Mouse (Mus musculus) 416B (cell line): ENCODE measurements around the gene Ccdc187.

Source experiments
- DNase-seq: peaks from one replicate; pipeline ENCODE4 v3.0.0; 2011; ENCODE audit warnings: low read depth

Ccdc187 gene

DNA sequence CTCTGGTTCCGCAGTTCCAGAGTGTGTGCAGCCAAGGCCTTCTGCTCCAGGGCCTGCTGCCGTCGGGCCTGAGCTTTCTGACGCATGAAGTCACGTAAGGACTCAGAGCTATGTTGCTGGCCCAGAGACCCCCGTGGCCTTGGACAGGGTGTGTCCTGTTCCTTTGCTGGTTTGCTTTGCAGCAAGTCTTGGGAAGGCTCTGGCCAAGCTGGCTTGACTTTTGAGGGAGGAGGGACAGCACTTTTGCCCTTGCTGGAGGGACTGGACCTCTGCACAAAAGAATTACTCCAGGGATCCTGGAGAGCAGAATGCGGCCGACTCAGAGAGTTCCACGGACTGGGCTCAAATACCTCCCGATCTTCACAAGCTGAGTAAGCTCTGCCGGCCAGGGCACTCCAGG lies 13.8 kb downstream of the Ccdc187 start:
- DNase-seq = no peak

DNA sequence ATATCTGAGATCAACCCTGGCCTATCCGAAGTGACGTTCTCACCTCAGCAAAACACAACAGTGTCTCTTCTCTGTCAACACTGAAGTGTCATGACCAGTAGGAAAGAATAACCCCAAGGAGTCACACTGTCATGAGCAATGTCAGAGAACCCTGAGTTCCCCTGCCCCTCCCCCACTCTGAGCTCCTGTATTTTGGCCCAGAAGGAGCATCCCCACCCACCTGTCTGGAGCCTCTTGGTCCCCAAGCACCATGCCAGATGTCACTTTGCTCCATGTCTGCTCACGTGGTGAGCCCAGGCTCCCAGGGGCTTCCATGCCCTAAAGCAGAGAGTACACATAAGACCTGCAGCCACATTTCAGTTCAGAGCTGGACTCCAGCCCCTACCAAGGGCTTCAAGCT lies 14.6 kb downstream of the Ccdc187 start:
- no peak for DNase-seq

DNA sequence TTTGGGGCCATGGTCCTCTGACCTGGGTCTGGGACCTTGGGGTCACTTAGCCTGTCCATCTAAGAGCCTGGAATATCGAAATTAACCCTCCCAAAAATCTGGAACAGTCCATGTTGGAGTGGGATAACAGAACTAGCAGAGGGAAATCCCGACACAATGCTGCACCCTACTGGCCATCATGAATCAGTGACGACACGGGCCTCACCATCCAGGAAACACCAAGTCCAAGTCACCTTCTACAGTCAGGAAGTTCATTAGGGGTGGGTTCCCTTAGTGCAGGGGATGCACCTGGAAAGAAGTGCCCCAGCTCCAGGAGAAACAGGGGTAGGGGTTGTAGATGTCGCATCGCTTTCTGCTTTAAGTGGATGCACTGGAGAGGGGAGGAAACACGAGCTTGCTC lies 20.7 kb downstream of the Ccdc187 start:
- peak; percentile 61 for DNase-seq

DNA sequence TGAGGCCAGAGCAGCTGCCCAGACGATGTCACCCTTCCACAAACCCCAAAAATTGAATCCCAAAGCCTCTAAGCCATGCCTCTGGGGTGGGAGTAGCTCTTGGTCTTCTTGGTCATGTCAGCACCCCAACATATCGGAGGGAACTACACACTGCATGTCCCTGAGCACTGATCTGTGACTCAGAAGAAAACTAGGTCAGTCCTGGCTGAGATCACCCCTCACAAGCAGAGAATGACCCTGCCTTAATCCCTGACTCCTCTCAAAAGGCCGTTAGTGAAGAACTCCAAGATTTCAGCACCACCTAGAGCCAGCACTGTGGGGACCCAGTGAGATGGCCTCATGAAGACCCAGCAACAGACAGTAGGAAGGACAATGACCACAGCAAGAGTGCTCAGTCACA lies 26.1 kb downstream of the Ccdc187 start:
- DNase-seq = no peak

DNA sequence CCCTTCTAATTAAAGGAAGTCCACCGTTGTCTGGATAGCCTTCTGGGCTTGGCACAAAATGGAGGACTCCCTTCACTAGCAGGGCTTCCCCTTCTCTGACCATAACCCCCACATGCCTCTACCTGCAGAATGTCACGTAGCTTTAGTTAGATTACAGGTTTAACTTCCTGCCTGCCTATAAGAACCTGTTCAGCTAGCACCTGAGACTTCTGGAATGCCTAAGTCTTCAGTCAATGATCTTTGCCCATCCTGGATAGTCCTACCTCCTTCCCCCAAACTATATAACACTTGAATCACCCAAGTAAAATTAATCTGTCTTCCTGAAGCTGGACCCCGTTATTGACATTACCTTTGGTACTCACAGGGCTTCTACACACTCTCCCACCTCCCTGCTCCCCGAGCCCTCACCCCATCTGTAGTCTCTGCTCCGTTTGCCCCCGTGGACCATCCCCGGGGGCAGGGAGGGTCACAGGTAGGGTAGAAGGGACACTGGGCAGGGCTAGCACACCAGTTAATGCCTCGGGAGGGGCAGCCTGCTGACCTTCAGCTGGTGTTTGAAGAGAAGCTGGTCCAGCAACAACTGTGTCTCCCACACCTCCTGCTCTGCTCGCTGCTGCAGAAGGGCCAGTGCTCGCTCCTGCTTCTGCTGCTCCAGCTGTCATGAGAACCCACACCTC lies 28.2 kb downstream of the Ccdc187 start:
- no peak for DNase-seq

DNA sequence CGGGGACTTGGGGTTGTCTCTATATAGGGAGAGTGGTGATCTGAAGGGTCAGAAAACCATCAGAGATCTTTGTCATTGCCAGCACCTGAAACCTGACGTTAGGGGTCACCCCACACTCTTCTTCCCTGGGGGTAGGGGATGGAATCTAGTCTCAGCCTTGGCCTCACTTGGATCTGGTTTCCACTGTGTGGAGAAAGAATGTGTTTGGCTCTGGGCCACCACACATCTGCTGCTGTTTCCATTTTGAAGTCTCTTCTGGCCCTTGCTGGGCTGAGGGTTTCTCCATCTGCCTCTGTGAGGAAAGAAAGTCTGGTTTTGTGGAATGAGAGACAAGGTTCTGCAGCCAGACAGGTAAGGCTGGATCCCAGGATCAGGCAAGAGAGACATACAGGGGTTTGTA lies 29.3 kb downstream of the Ccdc187 start:
- DNase-seq = no peak

DNA sequence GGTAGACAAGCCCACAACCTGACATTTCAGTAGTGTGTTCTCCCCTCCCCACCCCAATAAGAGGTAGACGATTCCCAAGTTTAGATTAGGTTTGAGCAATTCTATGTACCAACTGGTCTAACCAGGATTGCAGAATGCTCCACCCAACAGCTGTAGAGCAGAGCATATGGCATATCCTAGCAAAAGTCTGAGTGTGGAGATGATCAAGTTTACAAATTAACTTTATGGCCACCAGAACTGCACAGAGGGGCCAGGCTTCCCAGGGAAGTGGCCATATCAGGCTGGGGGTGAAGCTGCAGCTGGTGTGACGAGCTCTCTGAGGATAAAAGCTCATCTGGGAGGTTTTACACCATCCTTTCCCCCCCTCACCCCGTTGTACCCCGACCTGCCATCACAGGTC lies 29.7 kb downstream of the Ccdc187 start:
- no peak for DNase-seq

DNA sequence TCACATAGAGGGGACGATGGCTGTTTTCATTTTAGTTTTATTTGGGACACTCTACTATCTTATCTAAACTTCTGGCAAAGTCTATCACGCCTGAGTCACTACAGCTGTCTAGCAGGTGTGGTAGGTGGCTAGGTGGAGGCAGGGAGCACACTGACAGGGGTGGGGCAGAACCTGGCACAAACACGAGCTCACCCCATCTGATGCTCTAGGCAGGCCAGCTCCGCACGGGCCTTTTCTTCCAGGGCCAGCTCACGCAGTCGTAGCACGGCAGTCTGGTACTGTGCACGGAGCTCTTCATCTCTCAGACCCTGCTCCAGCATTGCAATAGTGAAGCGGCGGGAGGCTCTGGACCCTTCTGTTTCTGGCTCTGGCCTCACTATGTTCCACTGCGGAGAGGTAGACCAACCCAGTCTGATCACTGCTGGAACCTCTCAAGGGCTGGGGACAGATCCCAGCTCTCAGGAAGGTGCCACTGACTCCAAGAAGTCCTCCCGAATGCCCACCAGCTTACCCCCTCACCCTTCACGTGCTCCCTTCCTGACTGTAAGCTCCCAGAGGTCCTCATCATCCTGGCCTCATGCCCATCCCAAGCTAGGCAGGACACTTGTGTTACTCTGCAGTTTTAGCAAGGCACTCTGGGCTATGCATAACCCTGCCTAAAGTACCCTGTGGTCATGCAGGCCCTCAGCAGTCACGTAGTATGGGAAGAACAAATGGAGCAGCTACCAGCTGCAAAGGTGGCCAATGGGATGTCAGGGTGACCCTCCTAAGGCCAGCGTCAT lies 36.9 kb downstream of the Ccdc187 start:
- no peak for DNase-seq

DNA sequence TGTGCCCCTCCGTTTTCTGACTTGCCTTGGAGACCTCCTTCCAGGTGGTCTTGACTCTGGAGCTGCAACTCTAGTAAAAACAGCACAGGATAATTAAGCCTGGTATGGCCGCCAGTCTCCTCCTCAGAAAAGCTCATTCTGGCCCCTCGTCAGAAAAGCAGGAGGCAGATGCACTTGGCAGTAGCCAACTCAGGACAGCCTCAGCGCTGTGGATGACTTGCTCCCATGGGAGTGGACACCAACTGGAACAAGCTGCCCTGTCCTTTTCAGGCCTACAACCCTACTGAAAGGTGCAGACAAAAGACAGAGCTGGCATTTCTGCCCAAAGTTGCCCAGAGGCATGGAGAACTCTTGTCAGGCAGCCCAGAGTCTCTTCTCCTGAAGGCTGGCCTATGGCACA lies 39.5 kb downstream of the Ccdc187 start:
- no peak for DNase-seq

DNA sequence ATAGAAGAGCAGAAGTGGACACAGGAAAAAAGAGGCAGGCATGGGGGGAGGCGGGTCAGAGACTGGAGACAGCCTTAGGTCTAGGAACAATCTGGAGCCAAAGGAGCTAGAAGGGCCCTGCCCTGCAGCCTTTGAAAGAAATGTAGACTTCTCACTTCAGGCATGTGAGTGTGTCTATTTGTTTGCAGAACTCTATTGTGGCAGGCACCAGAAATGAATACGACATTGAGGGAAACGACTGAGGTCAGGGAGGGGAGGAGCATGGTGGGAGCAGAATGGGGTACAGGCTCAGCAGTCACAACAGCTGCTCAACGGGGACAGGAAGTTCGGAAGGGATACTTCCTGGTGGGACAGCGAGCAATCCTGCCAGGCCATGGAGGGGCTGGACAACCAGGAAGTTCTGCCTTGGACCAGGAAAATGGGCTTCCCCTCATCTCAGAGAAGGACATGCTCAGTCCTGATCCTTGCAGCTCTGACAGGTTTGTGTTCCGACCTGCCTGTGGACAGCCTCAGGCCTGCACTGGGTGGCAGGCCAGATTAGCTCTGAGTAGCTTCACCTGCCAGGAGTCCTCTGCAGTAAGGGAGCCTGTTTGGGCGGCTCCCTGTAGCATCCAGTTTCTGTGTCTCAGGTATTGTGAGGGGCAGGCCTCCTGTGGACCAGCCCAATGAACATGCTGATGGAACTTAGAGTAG lies 41.7 kb downstream of the Ccdc187 start:
- DNase-seq = peak; percentile 16

DNA sequence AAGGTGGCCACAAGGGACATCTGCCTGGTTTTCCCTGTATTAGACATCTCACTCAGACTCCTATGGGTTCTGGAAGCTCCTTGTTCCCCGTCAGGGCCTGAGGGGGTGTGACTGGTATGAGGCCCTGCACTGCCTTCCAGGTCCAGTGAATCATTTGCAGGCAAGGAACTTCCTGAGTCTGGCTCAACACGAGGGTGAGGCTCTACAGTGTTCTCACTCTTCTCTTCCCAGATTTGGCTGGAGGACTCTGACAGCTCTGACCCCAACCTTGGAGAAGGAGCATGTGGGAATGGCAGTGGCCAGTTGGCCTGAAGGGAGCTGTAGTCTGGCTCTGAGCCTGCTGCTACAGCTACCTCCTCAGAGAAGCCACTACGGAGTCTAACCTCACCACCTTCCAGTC lies 46.8 kb downstream of the Ccdc187 start:
- DNase-seq = no peak

DNA sequence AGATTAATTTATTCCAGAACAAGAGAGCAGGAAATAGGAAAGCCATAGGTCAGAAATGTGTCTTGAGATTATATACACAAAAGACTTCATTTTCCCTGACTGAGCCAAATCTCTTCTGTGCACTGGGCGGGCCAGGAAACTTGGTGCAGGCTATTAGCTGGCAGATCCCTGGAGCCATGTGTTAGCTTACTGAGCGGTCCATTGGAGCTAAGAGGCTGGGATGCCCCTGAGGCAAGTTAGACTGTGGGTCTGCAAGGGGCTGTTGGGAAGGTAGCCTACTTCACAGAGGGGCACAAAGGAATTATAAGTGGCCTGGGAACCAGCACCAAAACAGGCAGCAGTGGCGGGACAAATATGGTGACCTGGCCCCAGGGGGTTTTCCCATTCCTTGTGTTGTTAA lies 53.5 kb downstream of the Ccdc187 start:
- DNase-seq = no peak

DNA sequence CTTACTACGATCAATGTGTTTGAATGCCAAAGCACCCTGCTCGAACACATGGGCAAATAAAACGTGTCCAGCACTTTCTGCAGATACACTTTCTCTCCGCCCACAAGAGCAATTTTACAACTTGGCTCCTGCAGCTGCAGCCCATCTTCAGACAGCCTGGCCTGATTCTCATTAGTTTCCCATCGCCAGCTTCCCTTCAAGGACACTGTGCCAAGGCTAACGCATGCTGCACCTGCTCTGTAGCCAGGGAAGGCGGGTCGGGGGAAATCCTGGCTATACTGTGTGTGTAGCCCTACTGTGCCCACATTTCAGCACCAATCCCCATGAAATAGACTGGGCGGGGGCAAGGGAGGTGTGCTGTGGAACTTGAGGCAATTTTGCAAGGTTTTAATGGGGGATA lies 54.0 kb downstream of the Ccdc187 start:
- no peak for DNase-seq

DNA sequence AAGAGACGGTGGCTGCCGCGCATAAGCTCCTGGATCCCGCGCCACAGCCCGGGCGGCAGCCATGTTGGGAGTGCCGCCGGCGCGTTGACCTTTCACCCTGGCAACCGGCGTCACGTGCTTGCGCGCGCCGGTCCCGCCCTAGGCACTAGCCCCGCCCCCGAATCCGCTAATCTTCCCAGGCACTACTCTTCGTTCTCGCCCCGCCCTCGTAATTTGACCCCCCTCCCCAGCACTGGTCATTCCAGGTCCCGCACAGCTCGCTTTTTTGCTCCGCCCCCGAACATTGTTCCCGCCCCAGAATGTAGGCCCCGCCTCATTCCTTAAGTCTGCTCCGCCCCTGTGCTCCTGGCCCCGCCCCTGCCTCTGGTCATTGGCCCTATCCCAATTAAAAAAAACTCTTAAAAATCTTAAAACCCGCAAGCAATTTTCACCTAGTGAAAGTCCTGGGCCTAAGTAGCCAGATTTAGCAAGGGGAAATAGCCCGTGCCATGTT lies 57.0 kb downstream of the Ccdc187 start, which contains the start of gene Qsox2:
Qsox2 (minus strand) TSS at position 236 of the 493 bp plus-strand sequence.
- peak; percentile 97 for DNase-seq

DNA sequence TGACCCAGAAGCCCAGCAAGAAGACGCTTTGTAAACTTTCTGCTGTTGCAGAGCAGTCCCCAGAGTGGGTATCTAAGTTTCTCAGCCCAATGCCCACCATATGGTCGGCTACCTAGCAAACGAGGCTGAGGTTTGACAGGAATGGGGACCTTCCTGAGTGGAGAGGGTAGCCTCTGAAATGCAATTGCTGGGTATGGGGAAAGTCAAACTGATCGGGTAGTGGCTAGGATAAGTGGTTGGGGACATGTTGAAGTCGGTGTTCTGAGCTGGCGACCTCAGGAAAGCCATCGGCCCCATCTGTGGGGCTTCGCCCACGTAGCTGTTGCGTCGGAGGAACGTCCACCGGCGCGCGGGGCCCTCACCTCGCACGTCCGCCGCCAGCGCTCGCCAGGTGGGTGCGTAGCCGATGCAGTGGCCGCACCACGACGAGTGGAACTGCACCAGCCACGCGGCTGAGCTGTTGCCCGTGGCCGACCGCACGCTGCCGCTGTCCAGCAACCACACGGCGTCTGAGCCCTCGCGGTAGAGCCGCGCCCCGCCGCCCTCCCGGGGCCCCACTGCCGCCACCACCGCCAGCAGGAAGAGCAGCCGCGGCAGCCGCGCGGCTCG lies 57.6 kb downstream of the Ccdc187 start:
- no peak for DNase-seq

DNA sequence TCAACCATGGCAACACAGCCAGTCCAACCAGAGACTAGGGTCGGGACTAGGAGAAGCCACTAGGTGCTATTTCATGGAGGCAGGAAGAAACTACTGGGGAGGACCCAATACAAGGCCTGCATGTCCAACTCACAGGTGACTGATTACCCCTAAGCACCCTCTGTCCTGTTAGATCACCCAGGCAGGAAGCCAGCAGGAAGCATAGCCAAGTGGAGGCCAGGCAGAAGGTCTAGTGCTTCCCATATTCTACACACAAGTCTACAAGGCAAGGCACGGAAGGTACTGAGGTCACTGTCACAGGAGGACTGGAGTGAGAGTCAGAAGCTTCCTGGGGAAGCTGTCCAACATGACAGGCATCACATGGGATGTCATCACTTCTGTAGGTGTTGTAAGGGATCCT lies 59.6 kb downstream of the Ccdc187 start:
- DNase-seq = no peak

DNA sequence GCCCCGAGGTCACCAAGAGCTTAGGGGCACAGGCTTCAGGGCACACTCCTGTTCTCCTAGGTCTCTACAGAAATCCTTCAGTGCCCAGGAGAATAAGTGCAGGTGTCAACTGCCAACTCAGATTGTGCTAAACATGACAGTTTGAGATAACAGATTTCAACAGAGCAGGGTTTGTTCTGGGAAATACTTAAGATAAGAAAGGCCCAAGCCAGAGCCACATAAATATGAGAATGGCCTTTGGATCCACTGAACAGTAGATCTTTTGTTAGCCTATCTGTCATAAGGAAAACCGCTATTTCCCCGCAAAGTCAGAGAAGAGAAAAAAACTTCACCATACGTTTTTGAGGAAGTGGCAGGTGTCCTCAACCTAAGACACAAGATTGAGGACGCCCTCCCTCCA lies 60.1 kb downstream of the Ccdc187 start:
- peak; percentile 16 for DNase-seq

DNA sequence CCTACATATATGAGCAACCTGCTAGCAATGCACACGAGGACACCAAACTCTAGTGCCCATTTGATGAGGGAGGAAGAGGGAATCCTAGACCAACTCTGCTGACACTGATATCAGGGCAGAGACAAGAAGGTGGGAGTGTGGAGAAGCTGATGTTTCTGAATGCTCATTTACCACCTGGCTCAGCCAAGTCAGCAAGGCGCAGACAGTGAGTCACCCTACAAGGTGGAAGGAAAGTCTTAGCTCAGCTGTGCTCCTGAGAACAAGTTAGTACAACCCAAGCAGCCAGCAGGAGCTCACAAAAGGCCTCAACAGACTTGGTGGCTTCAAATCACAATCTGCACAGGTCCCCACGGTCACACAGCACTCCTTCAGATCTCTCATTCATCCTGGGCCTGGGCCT lies 63.0 kb downstream of the Ccdc187 start:
- DNase-seq = peak; percentile 12

DNA sequence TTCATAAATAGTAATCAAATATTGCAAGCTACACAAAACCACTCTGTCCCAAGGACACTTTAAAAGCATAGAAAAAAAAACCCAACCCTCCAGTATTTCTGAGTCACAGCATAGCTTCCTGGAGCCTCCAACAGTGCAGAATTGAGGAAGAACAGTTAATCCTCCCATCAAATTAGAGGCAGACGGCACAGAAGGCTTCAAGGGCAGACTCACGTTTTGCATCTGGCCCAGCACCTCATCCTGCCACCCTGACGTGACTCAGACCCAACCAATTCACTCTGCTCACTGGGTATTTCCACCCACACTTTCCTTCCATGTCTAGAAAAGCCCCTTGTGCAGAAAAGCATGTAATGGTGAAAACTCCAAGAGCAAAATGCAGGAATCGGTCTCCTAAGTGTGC lies 64.1 kb downstream of the Ccdc187 start:
- DNase-seq = peak; percentile 84

DNA sequence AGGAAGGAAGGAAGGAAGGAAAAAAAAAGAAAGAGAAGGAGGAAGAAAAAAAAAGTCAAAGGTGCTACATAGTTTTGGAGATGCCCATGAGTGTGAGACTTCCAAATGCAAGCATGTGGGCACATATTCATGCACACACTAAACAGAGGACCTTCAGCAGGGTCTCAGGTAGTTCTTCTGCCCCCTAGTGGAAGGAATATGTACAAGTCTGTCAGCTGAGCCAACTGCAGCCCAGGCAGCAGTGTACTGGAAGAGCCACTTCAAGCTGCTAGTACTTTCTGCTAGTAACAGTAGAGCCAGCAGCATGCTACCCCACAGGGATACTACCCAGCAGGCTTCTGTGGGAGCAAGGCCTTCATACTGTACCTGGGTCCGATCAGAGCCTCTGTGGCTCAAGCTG lies 66.6 kb downstream of the Ccdc187 start:
- DNase-seq = peak; percentile 82

DNA sequence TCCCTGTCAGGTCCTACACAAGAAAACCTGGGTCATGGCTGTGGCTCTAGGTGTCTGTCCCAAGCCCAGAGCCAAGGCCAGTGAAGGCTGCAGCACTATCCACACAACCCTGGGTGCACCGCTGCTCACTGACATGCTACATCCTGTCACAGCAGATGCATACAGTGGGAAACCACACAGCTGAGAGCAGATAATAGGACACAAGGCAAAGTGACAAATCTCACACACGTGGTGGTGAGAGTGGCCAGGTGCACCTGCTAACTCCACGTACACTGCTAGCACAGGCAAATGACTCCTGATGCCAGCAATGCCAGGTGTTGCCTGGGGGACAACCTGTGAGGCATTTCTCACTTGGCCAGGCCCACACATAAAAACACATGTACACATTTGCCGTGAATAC lies 69.1 kb downstream of the Ccdc187 start:
- DNase-seq = no peak

DNA sequence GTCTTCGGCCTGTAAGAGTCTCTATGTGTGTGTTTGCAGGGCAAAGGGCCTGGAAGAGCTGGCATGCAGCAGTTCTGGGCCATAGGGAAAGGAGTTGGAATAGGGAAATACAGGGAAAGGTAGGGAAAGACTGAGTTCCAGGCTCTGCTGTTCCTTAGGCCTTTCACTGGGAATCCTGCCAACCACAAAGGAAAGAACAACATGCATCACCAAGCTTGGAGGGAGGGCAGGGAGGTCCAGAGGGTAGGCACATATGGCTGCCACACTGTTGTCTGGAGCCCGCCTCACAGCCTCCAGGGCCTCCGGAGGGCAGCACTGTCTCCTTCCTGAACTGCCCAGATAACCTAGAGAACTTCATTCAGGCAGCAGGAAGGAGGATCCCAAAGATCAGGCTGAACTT lies 70.4 kb downstream of the Ccdc187 start:
- DNase-seq = no peak

DNA sequence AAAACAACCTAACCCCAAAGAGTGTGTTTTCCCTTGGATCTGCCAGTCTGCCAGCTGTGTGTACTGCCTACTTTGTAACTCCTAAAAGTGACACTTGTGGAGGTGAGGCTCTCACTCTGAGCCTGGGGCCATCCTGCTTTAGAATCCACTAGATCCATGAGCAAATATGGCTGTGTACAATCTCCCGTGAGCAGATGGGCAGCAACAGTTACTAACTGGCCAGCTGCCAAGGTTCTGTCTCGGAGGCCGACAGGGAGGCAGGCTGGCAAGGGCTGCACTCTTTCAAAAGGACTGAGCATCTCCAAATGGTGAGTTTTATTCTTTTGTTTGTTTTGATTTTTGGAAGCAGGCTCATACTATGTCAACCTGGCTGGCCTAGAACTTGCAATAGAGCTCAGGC lies 79.8 kb downstream of the Ccdc187 start:
- no peak for DNase-seq
